22 mouse cellular contexts compared by ENCODE assay signal in genomic region chr5:144084271-144084670, GRCm38 (mm10). TPM values are rescaled to one million over a fixed set of nuclear protein-coding genes. Genes with fewer than 3 reads are reported as not detected.
"Had no signal": no experiment of that assay in that cellular context is flagged by ENCODE, and none has a peak within 500 bp of the region (broad histone marks: within the 10 kb centered on the region; RNA-seq: fewer than 3 reads in every experiment).

No protein-coding gene starts in this region.

- H3K9me3 ChIP-seq: kidney, embryonic 15.5 days; limb, embryonic 10.5 days; liver, embryonic 12.5 days; midbrain, embryonic 10.5 days; neural tube, embryonic 12.5 days had no signal

- ATAC-seq: liver, embryonic 12.5 days had no signal

- H3K4me1 ChIP-seq: kidney, embryonic 15.5 days; limb, embryonic 10.5 days; liver, embryonic 12.5 days; midbrain, embryonic 10.5 days; neural tube, embryonic 12.5 days had no signal

- H3K27ac ChIP-seq: kidney, embryonic 15.5 days; layer of hippocampus, adult 2 months; limb, embryonic 10.5 days; liver, embryonic 12.5 days; midbrain, embryonic 10.5 days; neural tube, embryonic 12.5 days had no signal

- DNase-seq: kidney, adult 11 months; kidney, postnatal 36 days; lung, embryonic 14.5 days; lung, postnatal 10 days; lung, postnatal 4 days; midbrain, embryonic 14.5 days; thymus, adult 2 months; thymus, postnatal 25 days had no signal

- H3K36me3 ChIP-seq: kidney, embryonic 15.5 days; limb, embryonic 10.5 days; liver, embryonic 12.5 days; midbrain, embryonic 10.5 days; neural tube, embryonic 12.5 days had no signal

- H3K27me3 ChIP-seq: kidney, embryonic 15.5 days; neural tube, embryonic 12.5 days had no signal

- H3K4me3 ChIP-seq: kidney, embryonic 15.5 days; layer of hippocampus, adult 2 months; limb, embryonic 10.5 days; liver, embryonic 12.5 days; midbrain, embryonic 10.5 days; myocyte; neural tube, embryonic 12.5 days had no signal

- H3K9ac ChIP-seq: kidney, embryonic 15.5 days; liver, embryonic 12.5 days; lung, embryonic 14.5 days; neural tube, embryonic 12.5 days had no signal

- H3K4me2 ChIP-seq: kidney, embryonic 15.5 days; liver, embryonic 12.5 days; lung, embryonic 14.5 days; neural tube, embryonic 12.5 days had no signal

RNA-seq across cellular contexts. Expression of gene Ocm, which starts 57.8 kb away (rescaled TPM):
- total RNA-seq: layer of hippocampus, adult 2 months; layer of hippocampus, postnatal 14 days; megakaryocyte, adult 5-6 weeks; neutrophil, adult 5-6 weeks had no signal
- polyA plus RNA-seq: limb, embryonic 10.5 days; limb, embryonic 14.5 days; liver, embryonic 12.5 days; liver, embryonic 16.5 days; lung, embryonic 14.5 days; midbrain, embryonic 10.5 days; midbrain, embryonic 14.5 days; myocyte; testis, adult 2 months; thymus, adult 2 months; urinary bladder, adult 2 months had no signal
